Mouse (Mus musculus) G1E (cell line): ENCODE results near the gene Slc4a5.

Experiments
- CTCF ChIP-seq: IDR thresholded peaks from 2 replicates; pipeline ENCODE4 v1.5.1; 2012; ENCODE audit warnings: low read depth, low read length, inconsistent platforms, mixed read lengths
- TAL1 ChIP-seq: conservative IDR thresholded peaks from 2 replicates; pipeline ENCODE4 v1.6.1; 2012; ENCODE audit warnings: low read depth, low read length, inconsistent platforms, mixed read lengths

DNA sequence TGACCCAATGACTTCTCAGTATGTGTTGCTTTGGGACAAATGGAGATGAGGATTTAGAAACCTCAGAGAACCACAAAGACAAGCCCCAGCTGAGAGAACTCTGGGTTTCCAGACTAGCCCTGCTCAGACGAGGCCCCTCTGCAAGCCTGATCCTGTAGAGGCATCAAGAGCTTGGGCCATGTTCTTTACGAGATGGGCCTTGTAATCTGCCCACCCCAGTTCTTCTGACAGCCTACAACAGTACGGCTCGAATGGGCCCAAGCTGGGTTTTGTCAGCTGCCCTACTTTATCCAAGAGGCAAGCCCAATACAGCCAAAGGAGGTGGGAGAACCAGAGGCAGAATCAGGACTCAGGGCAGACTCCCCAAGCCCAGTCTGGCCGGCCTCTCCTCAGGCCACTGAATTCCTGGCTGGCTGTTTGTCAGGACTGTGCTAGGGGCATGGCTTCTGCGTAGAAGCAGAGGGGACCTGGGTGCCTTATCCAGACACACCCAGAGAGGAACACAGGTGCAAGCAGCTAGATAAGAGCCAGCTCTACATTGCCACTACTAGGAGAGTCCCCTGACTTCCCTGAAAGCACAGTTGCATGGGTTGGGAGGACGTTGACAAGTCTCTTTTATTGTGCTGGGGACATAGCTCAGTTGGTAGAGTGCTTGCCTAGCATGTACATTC lies 132.0 kb downstream of the Slc4a5 start:
- TF ChIP-seq CTCF, result no peak
- TF ChIP-seq TAL1, result peak; percentile 97
